Mouse (Mus musculus) neural tube, embryonic 13.5 days (tissue): ENCODE data around the gene Kif5c. TPM values are rescaled to one million over a fixed set of nuclear protein-coding genes. Genes with fewer than 3 reads are reported as not detected.

Source experiments
- ATAC-seq: fragments of 200-750 bp; cut with Nextera tagmentation; 2 replicates; pipeline ENCODE4 v1.8.0; 2017; ENCODE audit warnings: low read depth, mild to moderate bottlenecking, moderate TSS enrichment, moderate library complexity
- H3K27ac ChIP-seq: fragments of 300-500 bp; sonication (generic); replicated peaks from 2 replicates; pipeline ENCODE4 v1.5.1; 2015; ENCODE audit warnings: moderate library complexity, mild to moderate bottlenecking, inconsistent platforms
- H3K27me3 ChIP-seq: fragments of 300-500 bp; sonication (generic); 2 replicates; pipeline ENCODE4 v1.6.1; 2015; ENCODE audit warnings: mild to moderate bottlenecking, inconsistent platforms
- H3K36me3 ChIP-seq: fragments of 300-500 bp; sonication (generic); 2 replicates; pipeline ENCODE4 v1.6.1; 2015; ENCODE audit warnings: mild to moderate bottlenecking, inconsistent platforms
- H3K4me1 ChIP-seq: fragments of 300-500 bp; sonication (generic); replicated peaks from 2 replicates; pipeline ENCODE4 v1.6.1; 2015; ENCODE audit warnings: inconsistent platforms
- H3K4me2 ChIP-seq: fragments of 300-500 bp; sonication (generic); 2 replicates; pipeline ENCODE4 v1.6.1; 2015; ENCODE audit warnings: inconsistent platforms, mild to moderate bottlenecking, moderate library complexity
- H3K4me3 ChIP-seq: fragments of 300-500 bp; sonication (generic); 2 replicates; pipeline ENCODE4 v1.5.1; 2015; ENCODE audit warnings: mild to moderate bottlenecking, inconsistent platforms
- H3K9ac ChIP-seq: fragments of 300-500 bp; sonication (generic); 2 replicates; pipeline ENCODE4 v1.6.1; 2015; ENCODE audit warnings: moderate library complexity, mild to moderate bottlenecking, inconsistent platforms
- H3K9me3 ChIP-seq: fragments of 300-500 bp; sonication (generic); 2 replicates; pipeline ENCODE4 v1.6.1; 2016; ENCODE audit warnings: inconsistent platforms
- WGBS: fragments of 180-500 bp; shearing (Covaris S2); methylation state at CpG from one replicate; pipeline ENCODE4 v1.1.7; 2015; 5-methylcytosine and 5-hydroxymethylcytosine counted together
- polyA plus RNA-seq: library from polyadenylated mRNA; unstranded; fragments of >200 nt; fragmentation: Nextera tagmentation; extraction: Ambion mirVana; gene quantifications from 2 replicates; pipeline ENCODE4 v1.2.1, GENCODE M21; 2015

Gene Kif5c
- 181 and 182 TPM in 2 replicates for polyA plus RNA-seq

- 6% methylated on average over 45 of the region's 54 CpGs for WGBS
- Histone ChIP-seq H3K36me3 (peaks cover 18% of the 10 kb centered on the region), H3K4me3 (peak within 1 kb of the TSS; percentile 97), H3K27me3 (no peaks in the 10 kb centered on the region), H3K9ac (peak within 1 kb of the TSS; percentile 96), H3K4me2 (peak within 1 kb of the TSS; percentile 58), H3K9me3 (no peaks in the 10 kb centered on the region), H3K4me1 (peaks cover 21% of the 10 kb centered on the region), H3K27ac (peak within 1 kb of the TSS; percentile 95)
- ATAC-seq, result peak; percentile 98
These were observed at the start of gene Kif5c for GRCm38 (mm10) chr2:49618829-49619718. Gene Kif5c (plus strand): TSS chr2:49619298.

- ATAC-seq, result peak; percentile 28; the same call in 1 of the 2 replicates
- no peak overlapping the region for H3K4me3 ChIP-seq
- WGBS, result 64% methylated on average over 16 of the region's 16 CpGs
- H3K4me1 ChIP-seq, result peaks cover 38% of the 10 kb centered on the region
- H3K9ac ChIP-seq, result no peak overlapping the region
- no peaks in the 10 kb centered on the region for H3K36me3 ChIP-seq
- no peaks in the 10 kb centered on the region for H3K27me3 ChIP-seq
- 0 out of 2 replicates have a peak overlapping the region, but pooled peaks have one; percentile 0 for H3K4me2 ChIP-seq
- no peaks in the 10 kb centered on the region for H3K9me3 ChIP-seq
- peak overlapping the region; percentile 49; the same call in 1 of the 2 replicates for H3K27ac ChIP-seq
These were observed 49.0 kb upstream of the Kif5c start for GRCm38 (mm10) chr2:49569862-49570777.

DNA sequence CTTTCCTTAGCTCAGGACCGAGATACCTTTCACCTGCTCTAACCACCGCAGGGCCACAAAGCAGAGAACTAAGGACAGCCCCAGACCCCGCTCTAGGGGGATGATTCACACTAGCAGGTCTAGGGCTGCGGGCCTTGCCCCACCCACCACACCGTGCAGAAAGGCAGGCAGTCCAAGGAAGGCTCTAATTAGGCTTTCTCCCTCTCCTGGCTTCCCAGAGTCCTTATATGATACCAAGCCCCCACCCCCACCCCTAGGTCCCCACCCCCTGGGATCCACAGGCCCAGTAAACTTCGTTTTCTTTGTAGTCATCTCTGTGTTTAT, 48.4 kb upstream of the Kif5c start:
- Histone ChIP-seq H3K4me1 (peaks cover 38% of the 10 kb centered on the region), H3K9ac (no peak overlapping the region), H3K9me3 (no peaks in the 10 kb centered on the region), H3K4me3 (no peak overlapping the region), H3K27me3 (no peaks in the 10 kb centered on the region), H3K36me3 (no peaks in the 10 kb centered on the region), H3K27ac (no peak overlapping the region), H3K4me2 (0 out of 2 replicates have a peak overlapping the region, but pooled peaks have one; percentile 0)
- peak; percentile 34; the same call in 1 of the 2 replicates for ATAC-seq
- 44% methylated on average over 6 of the region's 6 CpGs for WGBS

DNA sequence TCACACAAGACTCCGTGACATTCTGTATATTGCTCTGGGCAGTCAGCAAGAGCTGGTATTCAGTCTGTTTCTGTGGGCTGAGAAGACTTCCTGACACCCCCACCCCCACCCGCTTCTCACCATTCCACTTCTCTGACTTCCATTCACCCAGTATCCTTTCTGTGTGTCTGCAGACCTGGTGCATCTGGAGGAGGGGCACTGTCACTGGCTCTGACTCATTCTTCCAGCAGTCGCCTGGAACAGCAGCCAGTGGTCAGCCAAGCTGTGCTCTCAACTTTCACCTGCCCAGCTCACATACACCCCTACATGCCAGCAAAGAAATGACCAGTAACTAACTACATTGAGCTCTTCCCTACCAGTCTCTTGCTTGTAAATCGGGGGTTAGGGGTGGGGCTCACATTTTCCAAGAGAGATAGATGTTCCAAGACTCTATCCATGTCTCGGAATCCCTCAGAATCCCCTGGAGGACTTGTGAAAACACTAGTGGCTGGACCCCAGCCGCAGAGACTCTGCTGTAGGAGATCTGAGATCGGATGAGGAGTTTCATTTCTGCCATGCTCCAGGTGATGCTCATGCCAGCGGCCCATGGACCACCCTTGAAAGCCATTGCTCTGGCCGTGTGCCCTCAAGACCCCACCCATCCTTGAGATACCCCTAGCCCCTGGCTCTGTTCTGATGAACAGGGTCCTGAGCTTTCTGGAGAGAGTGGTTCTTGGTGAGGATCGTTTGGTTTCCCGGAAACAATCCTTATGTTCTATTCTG, 47.8 kb upstream of the Kif5c start:
- no peaks in the 10 kb centered on the region for H3K36me3 ChIP-seq
- no peaks in the 10 kb centered on the region for H3K27me3 ChIP-seq
- H3K4me3 ChIP-seq, result no peak overlapping the region
- no peak overlapping the region for H3K9ac ChIP-seq
- H3K27ac ChIP-seq, result peak overlapping the region; percentile 81
- 0 out of 2 replicates have a peak, but pooled peaks have one; percentile 26 for ATAC-seq
- WGBS, result 77% methylated on average over 11 of the region's 11 CpGs
- H3K4me1 ChIP-seq, result peaks cover 38% of the 10 kb centered on the region
- peak overlapping the region; percentile 44 for H3K4me2 ChIP-seq
- H3K9me3 ChIP-seq, result no peaks in the 10 kb centered on the region

DNA sequence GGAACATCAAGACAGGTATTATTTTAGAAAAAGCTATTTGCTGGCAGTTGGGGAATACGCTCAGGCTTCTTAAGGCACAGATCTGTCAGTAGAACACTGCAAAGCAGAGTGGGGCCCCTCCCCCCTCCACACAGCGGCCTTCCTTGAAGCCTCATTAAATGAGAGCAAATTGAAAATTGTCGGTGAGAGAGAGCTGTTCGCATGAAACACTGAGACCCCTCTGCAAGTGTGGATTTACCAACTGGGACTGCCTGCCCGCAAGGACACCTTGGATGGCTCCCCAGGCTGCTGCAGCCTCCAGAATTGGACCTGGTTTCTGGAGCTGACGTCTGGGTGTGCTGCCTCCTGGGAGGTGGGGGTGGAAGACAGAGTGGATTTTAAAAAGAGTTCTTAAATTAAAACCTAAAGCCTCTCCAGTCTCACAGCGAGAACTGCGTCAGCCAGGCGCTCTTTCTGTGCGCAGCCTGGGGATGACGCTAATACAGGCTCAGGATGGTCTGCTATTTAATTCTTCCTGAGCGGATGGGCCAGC, 46.9 kb upstream of the Kif5c start:
- H3K9ac ChIP-seq, result no peak overlapping the region

GRCm38 (mm10) chr2:49572684-49573083, 46.4 kb upstream of the Kif5c start:
- peaks cover 38% of the 10 kb centered on the region for H3K4me1 ChIP-seq
- no peak overlapping the region for H3K4me3 ChIP-seq
- H3K27me3 ChIP-seq, result no peaks in the 10 kb centered on the region
- H3K36me3 ChIP-seq, result no peaks in the 10 kb centered on the region
- H3K9ac ChIP-seq, result no peak overlapping the region
- no peaks in the 10 kb centered on the region for H3K9me3 ChIP-seq
- peak overlapping the region; percentile 44 for H3K4me2 ChIP-seq
- WGBS, result 65% methylated on average over 9 of the region's 9 CpGs
- no peak for ATAC-seq
- H3K27ac ChIP-seq, result peak overlapping the region; percentile 81

More for the DNA sequence above, 46.9 kb upstream of the Kif5c start:
- no peaks in the 10 kb centered on the region for H3K9me3 ChIP-seq
- no peak overlapping the region for H3K4me3 ChIP-seq
- peak; percentile 84 for ATAC-seq
- peak overlapping the region; percentile 44 for H3K4me2 ChIP-seq
- H3K27me3 ChIP-seq, result no peaks in the 10 kb centered on the region
- H3K36me3 ChIP-seq, result no peaks in the 10 kb centered on the region
- WGBS, result 54% methylated on average over 12 of the region's 12 CpGs
- peaks cover 38% of the 10 kb centered on the region for H3K4me1 ChIP-seq
- H3K27ac ChIP-seq, result peak overlapping the region; percentile 81

DNA sequence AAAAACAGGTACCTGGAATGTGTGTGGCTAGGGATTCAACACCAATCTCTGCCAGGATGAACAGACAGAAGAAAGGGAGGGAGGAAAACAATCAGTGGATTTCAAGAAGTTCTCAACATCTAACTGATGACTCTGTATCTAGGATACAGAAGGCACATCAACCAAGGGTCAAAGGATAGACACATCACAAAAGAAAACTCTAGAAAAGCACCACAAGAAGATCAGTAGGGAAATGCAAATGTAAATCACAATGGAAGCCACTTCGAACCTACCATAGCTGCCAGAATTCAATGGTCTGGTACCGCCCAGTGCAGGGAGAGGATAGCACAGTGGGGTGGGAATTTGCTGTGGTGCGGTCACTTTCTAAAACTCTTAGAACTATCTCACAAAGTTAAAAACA, 45.8 kb upstream of the Kif5c start:
- H3K27ac ChIP-seq, result no peak overlapping the region
- H3K4me3 ChIP-seq, result no peak overlapping the region
- H3K4me1 ChIP-seq, result peaks cover 38% of the 10 kb centered on the region
- H3K9ac ChIP-seq, result no peak overlapping the region
- no peaks in the 10 kb centered on the region for H3K9me3 ChIP-seq
- ATAC-seq, result no peak
- no peak overlapping the region for H3K4me2 ChIP-seq
- H3K27me3 ChIP-seq, result no peaks in the 10 kb centered on the region
- no peaks in the 10 kb centered on the region for H3K36me3 ChIP-seq
- 90% methylated on average over 3 of the region's 3 CpGs for WGBS

GRCm38 (mm10) chr2:49580585-49580984, 38.5 kb upstream of the Kif5c start:
- Histone ChIP-seq H3K27me3 (no peaks in the 10 kb centered on the region), H3K36me3 (no peaks in the 10 kb centered on the region), H3K4me3 (no peak overlapping the region), H3K27ac (no peak overlapping the region), H3K9me3 (no peaks in the 10 kb centered on the region), H3K9ac (no peak overlapping the region), H3K4me1 (no peaks in the 10 kb centered on the region), H3K4me2 (no peak overlapping the region)
- no peak for ATAC-seq
- 84% methylated on average over 3 of the region's 3 CpGs for WGBS

DNA sequence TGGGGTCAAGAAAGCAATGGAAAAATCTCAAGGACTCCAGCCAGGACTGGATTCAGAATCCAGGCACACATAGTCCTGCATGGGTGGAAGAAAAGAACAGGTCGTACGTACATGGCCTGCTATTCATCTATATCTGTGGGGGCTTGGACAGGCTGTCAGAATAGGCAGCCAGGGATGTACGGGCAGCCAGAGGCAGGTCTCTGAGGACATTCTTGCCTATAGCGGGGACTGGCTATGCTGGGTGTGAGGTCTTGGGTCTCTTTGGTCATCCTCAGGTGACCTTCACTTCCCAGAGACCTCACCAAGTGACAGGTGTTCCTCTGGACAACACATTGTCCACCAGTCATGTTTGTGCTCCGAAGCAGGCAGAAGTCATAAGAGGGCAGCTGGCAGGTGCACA, 36.6 kb upstream of the Kif5c start:
- no peak for ATAC-seq
- Histone ChIP-seq H3K27ac (no peak overlapping the region), H3K9me3 (no peaks in the 10 kb centered on the region), H3K27me3 (no peaks in the 10 kb centered on the region), H3K9ac (no peak overlapping the region), H3K4me1 (no peaks in the 10 kb centered on the region), H3K4me2 (no peak overlapping the region), H3K4me3 (no peak overlapping the region), H3K36me3 (no peaks in the 10 kb centered on the region)
- WGBS, result 92% methylated on average over 5 of the region's 5 CpGs

DNA sequence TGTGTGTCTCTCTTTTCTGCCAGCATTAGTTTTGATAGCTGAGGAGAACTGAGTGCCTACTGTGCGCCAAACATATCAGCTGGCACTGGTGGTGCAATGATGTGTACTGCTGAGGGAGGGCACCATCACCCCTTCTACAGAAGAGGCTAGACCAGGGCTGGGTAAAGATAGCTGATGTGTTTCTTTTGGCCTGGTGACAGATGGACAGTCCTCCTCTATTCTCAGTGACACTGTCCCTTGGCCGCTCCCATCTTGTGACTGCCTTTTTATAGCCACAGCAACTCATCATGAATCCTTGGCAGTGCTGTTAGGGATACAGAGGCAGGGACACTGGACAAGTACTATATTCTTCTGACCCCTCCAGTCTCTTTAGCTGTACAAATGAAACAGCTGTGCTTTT, 35.8 kb upstream of the Kif5c start:
- ATAC-seq, result no peak
- no peaks in the 10 kb centered on the region for H3K36me3 ChIP-seq
- 95% methylated on average over 2 of the region's 2 CpGs for WGBS
- H3K4me3 ChIP-seq, result no peak overlapping the region
- no peaks in the 10 kb centered on the region for H3K27me3 ChIP-seq
- H3K9me3 ChIP-seq, result no peaks in the 10 kb centered on the region
- no peak overlapping the region for H3K9ac ChIP-seq
- H3K4me1 ChIP-seq, result no peaks in the 10 kb centered on the region
- H3K27ac ChIP-seq, result no peak overlapping the region
- no peak overlapping the region for H3K4me2 ChIP-seq

GRCm38 (mm10) chr2:49590450-49590849, 28.6 kb upstream of the Kif5c start:
- Histone ChIP-seq H3K36me3 (no peaks in the 10 kb centered on the region), H3K27ac (no peak overlapping the region), H3K4me1 (no peaks in the 10 kb centered on the region), H3K9ac (no peak overlapping the region), H3K4me3 (no peak overlapping the region), H3K27me3 (no peaks in the 10 kb centered on the region), H3K9me3 (no peaks in the 10 kb centered on the region), H3K4me2 (no peak overlapping the region)
- ATAC-seq, result no peak
- WGBS, result 81% methylated on average over 5 of the region's 5 CpGs
